Mouse (Mus musculus): ENCODE measurements around the gene Tnip1. TPM values are rescaled to one million over a fixed set of nuclear protein-coding genes. Genes with fewer than 3 reads are reported as not detected.

Gene Tnip1
- total and polyA plus RNA-seq, 3 experiments = 8.1 to 19.7 TPM; not detected in 1

DNA sequence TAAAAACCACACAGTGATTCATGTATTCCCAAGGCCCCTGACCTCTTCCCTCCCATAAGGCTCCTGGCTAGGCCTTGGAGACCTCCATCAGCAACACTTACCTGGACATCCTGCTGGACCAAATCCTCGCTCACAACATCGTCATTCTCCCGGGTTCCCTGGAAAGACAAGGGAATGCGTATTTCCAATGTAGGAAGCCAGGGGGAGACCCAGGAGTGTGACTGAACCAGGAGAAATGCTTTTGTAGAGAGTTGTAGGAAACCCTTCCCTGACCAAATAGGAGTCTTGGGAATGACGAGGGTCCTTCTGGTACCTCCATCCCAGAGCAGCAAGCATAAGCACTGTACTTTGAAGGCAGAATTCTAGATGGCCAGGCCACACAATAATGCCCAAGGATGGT is 43.0 kb upstream of the Tnip1 start:
- H3K27ac ChIP-seq (ENCODE audit: control insufficient read depth, low read depth, low read length) = no peak overlapping the region
- no peak overlapping the region for H3K4me3 ChIP-seq (ENCODE audit: control insufficient read depth in 1 of 2, insufficient read depth in 1 of 2, low read depth in 2 of 2, low read length in 2 of 2)
- no peaks in the 10 kb centered on the region for H3K9me3 ChIP-seq (replicated peaks; ENCODE audit: insufficient read depth, low read length)
- TF ChIP-seq E2F4 (IDR thresholded peaks at IDR 0.05; ENCODE audit: borderline replicate concordance, low read depth, low read length) = no peak
- no peak for TF ChIP-seq USF1 (IDR thresholded peaks at IDR 0.05; ENCODE audit: low read depth, low read length)
- no peak for TF ChIP-seq CHD1 (IDR thresholded peaks at IDR 0.05; ENCODE audit: low read depth, low read length)
- no peak for TF ChIP-seq TAL1 (IDR thresholded peaks at IDR 0.05; ENCODE audit: low read length)
- no peak for TF ChIP-seq MEF2A (IDR thresholded peaks at IDR 0.05; ENCODE audit: extremely low read depth, insufficient replicate concordance, low read depth, low read length, poor library complexity, severe bottlenecking)
- no peak for TF ChIP-seq MAZ (IDR thresholded peaks at IDR 0.05; ENCODE audit: low read depth, low read length)
- no peak for TF ChIP-seq MYB (IDR thresholded peaks at IDR 0.05; ENCODE audit: low read depth, low read length)
- no peak for TF ChIP-seq JUND (IDR thresholded peaks at IDR 0.05; ENCODE audit: low read depth, low read length)
- TF ChIP-seq BHLHE40 (IDR thresholded peaks at IDR 0.05; ENCODE audit: borderline replicate concordance, low read depth, low read length) = no peak
- no peak for TF ChIP-seq GABPA (IDR thresholded peaks at IDR 0.05; ENCODE audit: low read depth, low read length)
- TF ChIP-seq CHD2 (IDR thresholded peaks at IDR 0.05; ENCODE audit: low read length) = no peak
- no peak for TF ChIP-seq NRF1 (IDR thresholded peaks at IDR 0.05; ENCODE audit: insufficient read depth, low read depth, low read length, poor library complexity, severe bottlenecking)
- no peak for TF ChIP-seq SIN3A (IDR thresholded peaks at IDR 0.05; ENCODE audit: low read length)
- TF ChIP-seq RAD21 (IDR thresholded peaks at IDR 0.05; ENCODE audit: low read depth, low read length) = no peak
- no peak for TF ChIP-seq TCF12 (IDR thresholded peaks at IDR 0.05; ENCODE audit: low read depth, low read length)
- TF ChIP-seq MYC (IDR thresholded peaks at IDR 0.05; ENCODE audit: low read depth, low read length) = no peak
- TF ChIP-seq NELFE (IDR thresholded peaks at IDR 0.05; ENCODE audit: low read depth, low read length) = no peak
- TF ChIP-seq ZNF384 (IDR thresholded peaks at IDR 0.05; ENCODE audit: low read depth, low read length) = no peak
- no peak for TF ChIP-seq CTCF (IDR thresholded peaks at IDR 0.05 in 2 of 3, conservative IDR thresholded peaks at IDR 0.05 in 1 of 3; ENCODE audit: control insufficient read depth in 1 of 3, insufficient read depth in 1 of 3, low read depth in 2 of 3, low read length in 3 of 3, poor library complexity in 1 of 3, severe bottlenecking in 1 of 3)
- TF ChIP-seq EP300 (IDR thresholded peaks at IDR 0.05; ENCODE audit: low read depth in 1 of 2, low read length in 2 of 2) = no peak
- peaks cover 0 to 12% of the 10 kb centered on the region in 2 experiments; a peak in 2 of 4 replicates for H3K36me3 ChIP-seq (ENCODE audit: control insufficient read depth in 1 of 2, insufficient read depth in 2 of 2, low read length in 2 of 2)
- no peak for DNase-seq (ENCODE audit: low read depth, low spot score)
- no peaks in the 10 kb centered on the region for H3K27me3 ChIP-seq (ENCODE audit: control insufficient read depth in 1 of 2, insufficient read depth in 2 of 2, low read length in 2 of 2)
- H3K9ac ChIP-seq (ENCODE audit: control insufficient read depth, low read depth, low read length, poor library complexity, severe bottlenecking) = no peak overlapping the region
- peaks cover 10 to 16% of the 10 kb centered on the region in 2 experiments for H3K4me1 ChIP-seq (ENCODE audit: control insufficient read depth in 1 of 2, insufficient read depth in 2 of 2, low read length in 2 of 2)
- H3K79me2 ChIP-seq (ENCODE audit: control insufficient read depth, insufficient read depth, low read length, poor library complexity) = no peaks in the 10 kb centered on the region

DNA sequence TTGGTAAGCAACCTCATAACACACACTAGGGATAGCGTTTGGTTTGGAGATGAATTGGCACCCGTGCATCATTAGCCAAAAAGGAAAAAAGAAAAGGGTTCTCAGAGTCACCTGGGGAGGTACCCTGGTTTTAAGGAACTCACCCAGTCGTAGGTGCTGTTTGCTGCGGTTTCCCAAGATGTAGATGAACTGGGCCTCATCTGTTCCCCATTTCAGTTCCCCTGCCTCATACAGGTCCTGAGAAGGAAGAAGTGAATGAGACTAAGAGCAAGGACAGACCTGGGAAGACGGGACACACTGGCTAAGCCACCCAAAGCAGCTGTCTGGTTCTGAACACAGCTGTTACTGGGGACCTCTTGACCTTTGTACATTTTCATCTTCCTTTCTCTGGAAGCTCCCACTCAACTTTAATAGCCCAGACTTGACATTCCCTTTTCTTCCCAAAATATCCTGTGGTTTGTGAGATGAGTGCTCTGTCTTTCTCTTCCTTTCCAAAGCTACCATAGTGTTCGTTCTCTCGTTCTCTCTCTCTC is 42.3 kb upstream of the Tnip1 start:
- DNase-seq (ENCODE audit: low read depth, low spot score) = no peak
- H3K4me1 ChIP-seq (ENCODE audit: control insufficient read depth in 1 of 2, insufficient read depth in 2 of 2, low read length in 2 of 2) = peaks cover 10 to 16% of the 10 kb centered on the region in 2 experiments
- peaks cover 0 to 12% of the 10 kb centered on the region in 2 experiments; a peak in 2 of 4 replicates for H3K36me3 ChIP-seq (ENCODE audit: control insufficient read depth in 1 of 2, insufficient read depth in 2 of 2, low read length in 2 of 2)
- H3K79me2 ChIP-seq (ENCODE audit: control insufficient read depth, insufficient read depth, low read length, poor library complexity) = no peaks in the 10 kb centered on the region
- H3K4me3 ChIP-seq (ENCODE audit: control insufficient read depth in 1 of 2, insufficient read depth in 1 of 2, low read depth in 2 of 2, low read length in 2 of 2) = no peak overlapping the region
- no peaks in the 10 kb centered on the region for H3K9me3 ChIP-seq (replicated peaks; ENCODE audit: insufficient read depth, low read length)
- no peak overlapping the region for H3K9ac ChIP-seq (ENCODE audit: control insufficient read depth, low read depth, low read length, poor library complexity, severe bottlenecking)
- TF ChIP-seq TBP (IDR thresholded peaks at IDR 0.05; ENCODE audit: low read depth, low read length) (no peak), SMC3 (IDR thresholded peaks at IDR 0.05; ENCODE audit: low read depth, low read length) (no peak), MAZ (IDR thresholded peaks at IDR 0.05; ENCODE audit: low read depth, low read length) (no peak), POLR2AphosphoS5 (IDR thresholded peaks at IDR 0.05; ENCODE audit: borderline replicate concordance, low read depth, low read length) (no peak), CTCF (IDR thresholded peaks at IDR 0.05 in 2 of 3, conservative IDR thresholded peaks at IDR 0.05 in 1 of 3; ENCODE audit: control insufficient read depth in 1 of 3, insufficient read depth in 1 of 3, low read depth in 2 of 3, low read length in 3 of 3, poor library complexity in 1 of 3, severe bottlenecking in 1 of 3) (no peak), BHLHE40 (IDR thresholded peaks at IDR 0.05; ENCODE audit: borderline replicate concordance, low read depth, low read length) (no peak), GABPA (IDR thresholded peaks at IDR 0.05; ENCODE audit: low read depth, low read length) (no peak), RAD21 (IDR thresholded peaks at IDR 0.05; ENCODE audit: low read depth, low read length) (no peak), TCF12 (IDR thresholded peaks at IDR 0.05; ENCODE audit: low read depth, low read length) (no peak), MEF2A (IDR thresholded peaks at IDR 0.05; ENCODE audit: extremely low read depth, insufficient replicate concordance, low read depth, low read length, poor library complexity, severe bottlenecking) (no peak), TAL1 (IDR thresholded peaks at IDR 0.05; ENCODE audit: low read length) (no peak), ZC3H11A (IDR thresholded peaks at IDR 0.05; ENCODE audit: low read depth, low read length) (no peak), ZKSCAN1 (IDR thresholded peaks at IDR 0.05; ENCODE audit: low read depth, low read length) (no peak), USF1 (IDR thresholded peaks at IDR 0.05; ENCODE audit: low read depth, low read length) (no peak)
- H3K27ac ChIP-seq (ENCODE audit: control insufficient read depth, low read depth, low read length) = no peak overlapping the region
- no peaks in the 10 kb centered on the region for H3K27me3 ChIP-seq (ENCODE audit: control insufficient read depth in 1 of 2, insufficient read depth in 2 of 2, low read length in 2 of 2)
